Mouse (Mus musculus) bone marrow macrophage, adult 2 months (primary cell): Measurements from ENCODE around the gene Maf. TPM values are rescaled to one million over a fixed set of nuclear protein-coding genes. Genes with fewer than 3 reads are reported as not detected.

Source experiments
- H3K27ac ChIP-seq: 2 replicates; pipeline ENCODE4 v1.5.1; 2012; ENCODE audit warnings: low read depth, low read length; ENCODE audit not compliant: insufficient read depth
- H3K4me1 ChIP-seq: 2 replicates; pipeline ENCODE4 v1.6.1; 2012; ENCODE audit warnings: low read length; ENCODE audit not compliant: control insufficient read depth, insufficient read depth
- H3K4me3 ChIP-seq: 2 replicates; pipeline ENCODE4 v1.5.1; 2012; ENCODE audit warnings: mild to moderate bottlenecking, low read length, moderate library complexity; ENCODE audit not compliant: insufficient read depth
- CTCF ChIP-seq: IDR thresholded peaks from 2 replicates; pipeline ENCODE4 v1.5.1; 2012; ENCODE audit warnings: low read depth, mild to moderate bottlenecking, low read length, moderate library complexity
- POLR2A ChIP-seq: IDR thresholded peaks from 2 replicates; pipeline ENCODE4 v1.6.1; 2012; ENCODE audit warnings: mild to moderate bottlenecking, low read depth, low read length, borderline replicate concordance
- polyA plus RNA-seq: library from polyadenylated mRNA; stranded (reverse); fragments of >200 nt; gene quantifications from 2 replicates; pipeline ENCODE4 v1.2.4, GENCODE M21; 2012; ENCODE audit not compliant: missing spikeins, insufficient read depth, insufficient read length

Maf gene
- polyA plus RNA-seq, result 328 and 335 TPM in 2 replicates

- peaks cover 5% of the 10 kb centered on the region; the same call in 1 of the 2 replicates for H3K4me1 ChIP-seq
- TF ChIP-seq CTCF, result 0 out of 2 replicates have a peak, but pooled peaks have one; percentile 13
- TF ChIP-seq POLR2A, result peak; percentile 90; the same call in 1 of the 2 replicates
- peak within 1 kb of the TSS; percentile 100 for H3K27ac ChIP-seq
- H3K4me3 ChIP-seq, result peak within 1 kb of the TSS; percentile 88
Observed at GRCm38 (mm10) chr8:115707731-115708590, at the start of gene Maf. Gene Maf (minus strand): TSS chr8:115707794.

GRCm38 (mm10) chr8:115756965-115757364 lies 49.4 kb upstream of the Maf start:
- H3K4me1 ChIP-seq, result no peaks in the 10 kb centered on the region
- no peak overlapping the region for H3K27ac ChIP-seq
- H3K4me3 ChIP-seq, result no peak overlapping the region
- TF ChIP-seq POLR2A (no peak), CTCF (no peak)

GRCm38 (mm10) chr8:115756027-115756426 lies 48.4 kb upstream of the Maf start:
- no peak overlapping the region for H3K4me3 ChIP-seq
- no peaks in the 10 kb centered on the region for H3K4me1 ChIP-seq
- no peak overlapping the region for H3K27ac ChIP-seq
- no peak for TF ChIP-seq CTCF

- Histone ChIP-seq H3K4me1 (no peaks in the 10 kb centered on the region), H3K27ac (no peak overlapping the region), H3K4me3 (no peak overlapping the region)
- no peak for TF ChIP-seq POLR2A
Observed at GRCm38 (mm10) chr8:115754694-115755093, 47.1 kb upstream of the Maf start.

- TF ChIP-seq CTCF (no peak), POLR2A (no peak)
- no peak overlapping the region for H3K4me3 ChIP-seq
- H3K27ac ChIP-seq, result no peak overlapping the region
- no peaks in the 10 kb centered on the region for H3K4me1 ChIP-seq
Observed at GRCm38 (mm10) chr8:115753801-115754200, 46.2 kb upstream of the Maf start.

GRCm38 (mm10) chr8:115747426-115747825 lies 39.8 kb upstream of the Maf start:
- H3K27ac ChIP-seq, result no peak overlapping the region
- TF ChIP-seq POLR2A, result no peak
- no peak for TF ChIP-seq CTCF
- no peak overlapping the region for H3K4me3 ChIP-seq
- peaks cover 12% of the 10 kb centered on the region for H3K4me1 ChIP-seq

GRCm38 (mm10) chr8:115745648-115746047 lies 38.1 kb upstream of the Maf start:
- Histone ChIP-seq H3K4me3 (no peak overlapping the region), H3K27ac (no peak overlapping the region), H3K4me1 (peaks cover 18% of the 10 kb centered on the region)
- TF ChIP-seq POLR2A, result no peak

GRCm38 (mm10) chr8:115743441-115743840 lies 35.8 kb upstream of the Maf start:
- Histone ChIP-seq H3K4me1 (peaks cover 18% of the 10 kb centered on the region), H3K4me3 (no peak overlapping the region), H3K27ac (no peak overlapping the region)
- TF ChIP-seq POLR2A (no peak), CTCF (no peak)

GRCm38 (mm10) chr8:115742646-115743045 lies 35.1 kb upstream of the Maf start:
- TF ChIP-seq POLR2A (no peak), CTCF (no peak)
- Histone ChIP-seq H3K4me1 (peaks cover 18% of the 10 kb centered on the region), H3K4me3 (no peak overlapping the region), H3K27ac (no peak overlapping the region)

- TF ChIP-seq CTCF, result no peak
- TF ChIP-seq POLR2A, result no peak
- no peak overlapping the region for H3K4me3 ChIP-seq
- no peak overlapping the region for H3K27ac ChIP-seq
- peaks cover 18% of the 10 kb centered on the region for H3K4me1 ChIP-seq
Observed at GRCm38 (mm10) chr8:115741964-115742363, 34.4 kb upstream of the Maf start.
